1 mouse cellular context compared by ENCODE assay signal in genomic region chr1:38695812-38696681, GRCm38 (mm10).
TF ChIP-seq lines count a peak whose summit lies in the region.

No protein-coding gene starts in this region.

TF ChIP-seq in MEL, 35 proteins besides CTCF, POLR2A, EP300 and RAD21 (continued from another document):
- no peak for TF ChIP-seq MEF2A (IDR thresholded peaks at IDR 0.05; ENCODE audit: extremely low read depth, insufficient replicate concordance, low read depth, low read length, poor library complexity, severe bottlenecking)
